Mouse (Mus musculus): ENCODE results near the gene Atp8b2. TPM values are rescaled to one million over a fixed set of nuclear protein-coding genes. Genes with fewer than 3 reads are reported as not detected.
A peak's percentile ranks its signal among the peaks of the same experiment; 100 is the strongest.

The Atp8b2 gene
- total and polyA plus RNA-seq, 3 experiments, result 15.7 to 27.3 (median 18.0) TPM

GRCm38 (mm10) chr3:89898011-89898410 is 65.3 kb downstream of the Atp8b2 start:
- Histone ChIP-seq H3K36me3 (ENCODE audit: control insufficient read depth, insufficient read depth, low read length) (no peaks in the 10 kb centered on the region), H3K27ac (no peak overlapping the region), H3K27me3 (ENCODE audit: control insufficient read depth, insufficient read depth, low read length) (no peaks in the 10 kb centered on the region), H3K4me1 (ENCODE audit: control insufficient read depth, insufficient read depth, low read length) (peaks cover 8% of the 10 kb centered on the region), H3K79me2 (replicated peaks; ENCODE audit: control insufficient read depth, insufficient read depth, low read length) (no peaks in the 10 kb centered on the region), H3K4me3 (no peak overlapping the region), H3K9ac (ENCODE audit: low read depth, low read length) (no peak overlapping the region)
- 88% methylated on average over 10 of the region's 10 CpGs for WGBS
- TF ChIP-seq EP300 (IDR thresholded peaks at IDR 0.05; ENCODE audit: insufficient read depth, low read depth, low read length) (no peak), POLR2A (IDR thresholded peaks at IDR 0.05; ENCODE audit: insufficient read depth, low read depth, low read length) (no peak), CTCF (IDR thresholded peaks at IDR 0.05) (no peak)
- peak in 1 of 2 experiments; percentile 20 for DNase-seq
- intact Hi-C loops (cut with DNase I), result no loop called here

- no peak overlapping the region for H3K9ac ChIP-seq (ENCODE audit: low read depth, low read length)
- no peak for TF ChIP-seq CTCF (IDR thresholded peaks at IDR 0.05)
- TF ChIP-seq POLR2A (IDR thresholded peaks at IDR 0.05; ENCODE audit: insufficient read depth, low read depth, low read length), result no peak
- TF ChIP-seq EP300 (IDR thresholded peaks at IDR 0.05; ENCODE audit: insufficient read depth, low read depth, low read length), result no peak
- H3K36me3 ChIP-seq (ENCODE audit: control insufficient read depth, insufficient read depth, low read length), result no peaks in the 10 kb centered on the region
- no peaks in the 10 kb centered on the region for H3K27me3 ChIP-seq (ENCODE audit: control insufficient read depth, insufficient read depth, low read length)
- H3K27ac ChIP-seq, result no peak overlapping the region
- H3K79me2 ChIP-seq (replicated peaks; ENCODE audit: control insufficient read depth, insufficient read depth, low read length), result no peaks in the 10 kb centered on the region
- H3K4me3 ChIP-seq, result no peak overlapping the region
- WGBS, result 82% methylated on average over 8 of the region's 8 CpGs
- peak; percentile 3 to 20 for DNase-seq
- H3K4me1 ChIP-seq (ENCODE audit: control insufficient read depth, insufficient read depth, low read length), result peaks cover 8% of the 10 kb centered on the region
- intact Hi-C loops (cut with DNase I), result no loop called here
Observed at GRCm38 (mm10) chr3:89897204-89897796, 66.0 kb downstream of the Atp8b2 start.

GRCm38 (mm10) chr3:89896571-89896970 is 66.7 kb downstream of the Atp8b2 start:
- intact Hi-C loops (cut with DNase I), result no loop called here
- TF ChIP-seq CTCF (IDR thresholded peaks at IDR 0.05) (no peak), POLR2A (IDR thresholded peaks at IDR 0.05; ENCODE audit: insufficient read depth, low read depth, low read length) (no peak), EP300 (IDR thresholded peaks at IDR 0.05; ENCODE audit: insufficient read depth, low read depth, low read length) (no peak)
- Histone ChIP-seq H3K27ac (no peak overlapping the region), H3K36me3 (ENCODE audit: control insufficient read depth, insufficient read depth, low read length) (no peaks in the 10 kb centered on the region), H3K4me1 (ENCODE audit: control insufficient read depth, insufficient read depth, low read length) (peaks cover 8% of the 10 kb centered on the region), H3K27me3 (ENCODE audit: control insufficient read depth, insufficient read depth, low read length) (no peaks in the 10 kb centered on the region), H3K4me3 (no peak overlapping the region), H3K9ac (ENCODE audit: low read depth, low read length) (no peak overlapping the region), H3K79me2 (replicated peaks; ENCODE audit: control insufficient read depth, insufficient read depth, low read length) (no peaks in the 10 kb centered on the region)
- WGBS, result 46% methylated on average over 5 of the region's 5 CpGs
- peak in 1 of 2 experiments; percentile 15 for DNase-seq

GRCm38 (mm10) chr3:89892517-89893106 is 70.7 kb downstream of the Atp8b2 start:
- H3K27me3 ChIP-seq (ENCODE audit: control insufficient read depth, insufficient read depth, low read length), result no peaks in the 10 kb centered on the region; the same call in 1 of the 2 replicates
- no peaks in the 10 kb centered on the region for H3K36me3 ChIP-seq (ENCODE audit: control insufficient read depth, insufficient read depth, low read length)
- H3K27ac ChIP-seq, result no peak overlapping the region
- H3K4me1 ChIP-seq (ENCODE audit: control insufficient read depth, insufficient read depth, low read length), result peaks cover 7% of the 10 kb centered on the region
- H3K9ac ChIP-seq (ENCODE audit: low read depth, low read length), result no peak overlapping the region
- intact Hi-C loops (cut with DNase I), result no loop called here
- no peak overlapping the region for H3K4me3 ChIP-seq
- whole genome bisulfite sequencing, result 82% methylated on average over 5 of the region's 5 CpGs
- DNase-seq, result no peak
- TF ChIP-seq EP300 (IDR thresholded peaks at IDR 0.05; ENCODE audit: insufficient read depth, low read depth, low read length), result no peak
- no peak for TF ChIP-seq POLR2A (IDR thresholded peaks at IDR 0.05; ENCODE audit: insufficient read depth, low read depth, low read length)
- no peak for TF ChIP-seq CTCF (IDR thresholded peaks at IDR 0.05)
- H3K79me2 ChIP-seq (replicated peaks; ENCODE audit: control insufficient read depth, insufficient read depth, low read length), result no peaks in the 10 kb centered on the region

- TF ChIP-seq CTCF (IDR thresholded peaks at IDR 0.05) (no peak), POLR2A (IDR thresholded peaks at IDR 0.05; ENCODE audit: insufficient read depth, low read depth, low read length) (no peak)
- Histone ChIP-seq H3K27me3 (ENCODE audit: control insufficient read depth, insufficient read depth, low read length) (no peaks in the 10 kb centered on the region; the same call in 1 of the 2 replicates), H3K36me3 (ENCODE audit: control insufficient read depth, insufficient read depth, low read length) (no peaks in the 10 kb centered on the region), H3K27ac (no peak overlapping the region), H3K9ac (ENCODE audit: low read depth, low read length) (no peak overlapping the region), H3K4me1 (ENCODE audit: control insufficient read depth, insufficient read depth, low read length) (peaks cover 7% of the 10 kb centered on the region), H3K4me3 (no peak overlapping the region), H3K79me2 (replicated peaks; ENCODE audit: control insufficient read depth, insufficient read depth, low read length) (no peaks in the 10 kb centered on the region)
- DNase-seq, result no peak
- intact Hi-C loops (cut with DNase I), result no loop called here
Observed at GRCm38 (mm10) chr3:89891696-89892095, 71.6 kb downstream of the Atp8b2 start.

GRCm38 (mm10) chr3:89889841-89890430 is 73.4 kb downstream of the Atp8b2 start:
- Histone ChIP-seq H3K27me3 (ENCODE audit: control insufficient read depth, insufficient read depth, low read length) (no peaks in the 10 kb centered on the region; the same call in 1 of the 2 replicates), H3K36me3 (ENCODE audit: control insufficient read depth, insufficient read depth, low read length) (no peaks in the 10 kb centered on the region), H3K79me2 (replicated peaks; ENCODE audit: control insufficient read depth, insufficient read depth, low read length) (no peaks in the 10 kb centered on the region), H3K4me3 (no peak overlapping the region), H3K27ac (peak overlapping the region; percentile 11; the same call in 1 of the 2 replicates), H3K4me1 (ENCODE audit: control insufficient read depth, insufficient read depth, low read length) (peaks cover 7% of the 10 kb centered on the region), H3K9ac (ENCODE audit: low read depth, low read length) (no peak overlapping the region; the same call in 1 of the 2 replicates)
- intact Hi-C loops (cut with DNase I), result no loop called here
- 30% methylated on average over 8 of the region's 8 CpGs for WGBS
- no peak for TF ChIP-seq POLR2A (IDR thresholded peaks at IDR 0.05; ENCODE audit: insufficient read depth, low read depth, low read length)
- TF ChIP-seq CTCF (IDR thresholded peaks at IDR 0.05), result no peak
- TF ChIP-seq EP300 (IDR thresholded peaks at IDR 0.05; ENCODE audit: insufficient read depth, low read depth, low read length), result no peak
- DNase-seq, result peak in 1 of 2 experiments; percentile 48

Small RNAs within 50 kb of the gene (microRNA-seq; reads per million reads assigned to microRNA genes)
- gene Mir7669, result 0 to 0.56 reads per million in 2 experiments

Other genes starting within 250 kb of the Atp8b2 start
- gene Adar, start 248.5 kb downstream of the Atp8b2 start, total RNA-seq (2021), result 10 to 100 TPM; 10.8 to 13.1 TPM
- 12.8 and 15.8 TPM in 2 replicates for gene Adar, start 248.5 kb downstream of the Atp8b2 start, polyA plus RNA-seq (2012; rRNA removed)
- gene Chrnb2, start 198.9 kb downstream of the Atp8b2 start, total RNA-seq (2021), result under 1 TPM; 0.14 to 0.16 TPM
- gene Chrnb2, start 198.9 kb downstream of the Atp8b2 start, polyA plus RNA-seq (2012; rRNA removed), result 0.35 and 0.61 TPM in 2 replicates
- 10 to 100 TPM; 24.0 to 25.5 TPM for gene Ube2q1, start 189.9 kb downstream of the Atp8b2 start, total RNA-seq (2021)
- gene Ube2q1, start 189.9 kb downstream of the Atp8b2 start, polyA plus RNA-seq (2012; rRNA removed), result 14.6 and 18.8 TPM in 2 replicates
- 10 to 100 TPM; 12.3 to 13.3 TPM for gene She, start 132.1 kb downstream of the Atp8b2 start, total RNA-seq (2021)
- gene She, start 132.1 kb downstream of the Atp8b2 start, polyA plus RNA-seq (2012; rRNA removed), result 3.4 and 7.7 TPM in 2 replicates
- 1 to 10 TPM; 4.3 to 4.8 TPM for gene Il6ra, start 50.3 kb downstream of the Atp8b2 start, total RNA-seq (2021)
- 2.5 and 2.8 TPM in 2 replicates for gene Il6ra, start 50.3 kb downstream of the Atp8b2 start, polyA plus RNA-seq (2012; rRNA removed)
- 10 to 100 TPM; 40.1 to 48.2 TPM for gene Hax1, start 35.3 kb upstream of the Atp8b2 start, total RNA-seq (2021)
- gene Hax1, start 35.3 kb upstream of the Atp8b2 start, polyA plus RNA-seq (2012; rRNA removed), result 32.5 and 54.3 TPM in 2 replicates
- 10 to 100 TPM; 81.6 to 96.1 TPM for gene 4933434E20Rik, start 88.1 kb upstream of the Atp8b2 start, total RNA-seq (2021)
- 52.8 and 85.1 TPM in 2 replicates for gene 4933434E20Rik, start 88.1 kb upstream of the Atp8b2 start, polyA plus RNA-seq (2012; rRNA removed)
- gene Ubap2l, start 89.1 kb upstream of the Atp8b2 start, total RNA-seq (2021), result 100 to 1,000 TPM; 104 to 116 TPM
- gene Ubap2l, start 89.1 kb upstream of the Atp8b2 start, polyA plus RNA-seq (2012; rRNA removed), result 104 and 137 TPM in 2 replicates
- 10 to 100 TPM; 42.2 to 44.5 TPM for gene Tpm3, start 109.1 kb upstream of the Atp8b2 start, total RNA-seq (2021)
- 48.9 and 60.5 TPM in 2 replicates for gene Tpm3, start 109.1 kb upstream of the Atp8b2 start, polyA plus RNA-seq (2012; rRNA removed)
- under 1 TPM; 0.11 to 0.13 TPM for gene Nup210l, start 140.6 kb upstream of the Atp8b2 start, total RNA-seq (2021)
- 0.14 and 0.29 TPM in 2 replicates for gene Nup210l, start 140.6 kb upstream of the Atp8b2 start, polyA plus RNA-seq (2012; rRNA removed)